Mouse (Mus musculus): ENCODE data around the gene Hdgf. TPM values are rescaled to one million over a fixed set of nuclear protein-coding genes. Genes with fewer than 3 reads are reported as not detected.

Gene Hdgf
- polyA plus RNA-seq, 1 experiment, result 171 TPM

DNA sequence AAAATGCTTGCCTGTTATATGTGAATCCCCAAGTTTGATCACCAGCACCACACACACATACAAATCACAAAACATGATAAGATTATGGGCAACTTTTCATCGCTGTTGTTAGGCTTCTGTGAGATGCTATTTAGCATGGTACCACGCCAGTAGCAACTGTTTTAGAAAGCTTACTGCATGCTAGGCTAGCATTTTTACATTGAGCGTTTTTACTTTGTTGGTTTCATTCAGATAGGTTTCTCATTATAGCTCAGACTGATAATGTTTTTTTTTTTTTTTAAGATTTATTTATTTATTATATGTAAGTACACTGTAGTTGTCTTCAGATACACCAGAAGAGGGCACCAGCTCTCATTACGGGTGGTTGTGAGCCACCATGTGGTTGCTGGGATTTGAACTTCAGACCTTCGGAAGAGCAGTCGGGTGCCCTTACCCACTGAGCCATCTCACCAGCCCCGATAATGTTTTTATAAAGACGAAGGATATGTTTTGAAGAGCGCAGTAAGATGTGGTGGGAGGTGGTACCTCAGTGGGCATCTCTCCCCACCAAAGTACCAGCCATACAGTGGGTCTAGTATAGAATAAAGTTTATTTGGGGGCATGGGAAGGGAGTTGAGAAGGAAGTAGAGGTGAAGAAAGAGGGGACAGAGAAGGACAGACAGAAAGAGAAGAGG lies 14.3 kb downstream of the Hdgf start:
- Histone ChIP-seq H3K4me1 (ENCODE audit: control insufficient read depth, insufficient read depth, low read length) (no peaks in the 10 kb centered on the region), H3K27me3 (ENCODE audit: control insufficient read depth, insufficient read depth, low read length) (no peaks in the 10 kb centered on the region), H3K27ac (ENCODE audit: control insufficient read depth, insufficient read depth, low read depth, low read length) (no peak overlapping the region), H3K36me3 (ENCODE audit: control insufficient read depth, insufficient read depth, low read length) (peaks cover 7% of the 10 kb centered on the region), H3K4me3 (ENCODE audit: control insufficient read depth, low read depth, low read length) (no peak overlapping the region)
- TF ChIP-seq CTCF (IDR thresholded peaks at IDR 0.05; ENCODE audit: control insufficient read depth, insufficient read depth, insufficient replicate concordance, low read depth, low read length) (no peak), POLR2A (IDR thresholded peaks at IDR 0.05; ENCODE audit: control insufficient read depth, low read depth, low read length) (no peak)

DNA sequence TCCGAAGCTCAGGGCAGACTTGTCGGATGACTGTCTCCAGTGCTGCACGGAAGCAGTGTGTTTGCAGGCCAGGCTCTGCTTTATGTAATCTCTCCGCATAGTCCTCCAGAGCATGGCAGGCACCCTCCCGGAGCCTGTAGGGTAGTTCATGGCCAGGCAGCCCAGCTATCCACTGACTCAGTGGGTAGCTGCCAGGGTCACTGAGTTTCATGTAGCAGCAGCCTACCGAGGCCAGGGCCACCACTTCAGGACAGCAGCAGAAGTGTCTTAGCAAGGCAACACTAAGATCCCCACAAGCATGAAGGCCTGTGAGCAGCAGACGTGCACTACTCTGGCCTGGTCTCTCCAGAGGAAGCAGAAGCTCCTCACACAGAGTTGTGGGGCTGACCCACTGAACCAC lies 18.9 kb downstream of the Hdgf start:
- no peak for TF ChIP-seq CTCF (IDR thresholded peaks at IDR 0.05; ENCODE audit: control insufficient read depth, insufficient read depth, insufficient replicate concordance, low read depth, low read length)
- no peak for TF ChIP-seq POLR2A (IDR thresholded peaks at IDR 0.05; ENCODE audit: control insufficient read depth, low read depth, low read length)
- Histone ChIP-seq H3K4me3 (ENCODE audit: control insufficient read depth, low read depth, low read length) (no peak overlapping the region), H3K4me1 (ENCODE audit: control insufficient read depth, insufficient read depth, low read length) (peaks cover 2% of the 10 kb centered on the region), H3K27me3 (ENCODE audit: control insufficient read depth, insufficient read depth, low read length) (no peaks in the 10 kb centered on the region), H3K27ac (ENCODE audit: control insufficient read depth, insufficient read depth, low read depth, low read length) (no peak overlapping the region), H3K36me3 (ENCODE audit: control insufficient read depth, insufficient read depth, low read length) (peaks cover 7% of the 10 kb centered on the region)

DNA sequence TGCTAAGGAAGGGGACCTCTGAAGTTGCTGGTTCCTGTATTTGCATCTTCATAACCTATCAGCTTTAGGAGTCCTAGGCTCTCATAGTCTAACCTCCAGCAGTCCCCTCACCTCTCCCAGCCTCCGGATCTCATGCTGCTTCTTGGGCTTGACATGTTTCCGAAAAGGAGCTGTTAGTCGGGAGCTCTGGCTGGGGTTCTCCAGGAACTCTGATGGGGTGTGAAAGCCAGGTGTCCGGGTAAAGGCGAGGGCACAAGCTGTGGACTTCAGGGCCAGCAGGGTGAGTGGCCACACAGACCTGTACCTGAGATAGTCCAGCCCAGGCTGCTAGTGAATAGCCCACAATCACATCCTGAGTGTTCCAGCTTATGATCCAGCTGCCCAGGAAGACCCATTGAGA lies 21.3 kb downstream of the Hdgf start:
- Histone ChIP-seq H3K4me3 (ENCODE audit: control insufficient read depth, low read depth, low read length) (no peak overlapping the region), H3K4me1 (ENCODE audit: control insufficient read depth, insufficient read depth, low read length) (peaks cover 2% of the 10 kb centered on the region), H3K36me3 (ENCODE audit: control insufficient read depth, insufficient read depth, low read length) (peaks cover 7% of the 10 kb centered on the region), H3K27ac (ENCODE audit: control insufficient read depth, insufficient read depth, low read depth, low read length) (no peak overlapping the region), H3K27me3 (ENCODE audit: control insufficient read depth, insufficient read depth, low read length) (no peaks in the 10 kb centered on the region)
- no peak for TF ChIP-seq POLR2A (IDR thresholded peaks at IDR 0.05; ENCODE audit: control insufficient read depth, low read depth, low read length)
- no peak for TF ChIP-seq CTCF (IDR thresholded peaks at IDR 0.05; ENCODE audit: control insufficient read depth, insufficient read depth, insufficient replicate concordance, low read depth, low read length)

- TF ChIP-seq CTCF (IDR thresholded peaks at IDR 0.05; ENCODE audit: control insufficient read depth, insufficient read depth, insufficient replicate concordance, low read depth, low read length) (no peak), POLR2A (IDR thresholded peaks at IDR 0.05; ENCODE audit: control insufficient read depth, low read depth, low read length) (no peak)
- H3K36me3 ChIP-seq (ENCODE audit: control insufficient read depth, insufficient read depth, low read length), result peaks cover 1% of the 10 kb centered on the region
- peaks cover 2% of the 10 kb centered on the region for H3K4me1 ChIP-seq (ENCODE audit: control insufficient read depth, insufficient read depth, low read length)
- H3K27ac ChIP-seq (ENCODE audit: control insufficient read depth, insufficient read depth, low read depth, low read length), result peak overlapping the region; percentile 84
- H3K4me3 ChIP-seq (ENCODE audit: control insufficient read depth, low read depth, low read length), result peak overlapping the region; percentile 97
- H3K27me3 ChIP-seq (ENCODE audit: control insufficient read depth, insufficient read depth, low read length), result no peaks in the 10 kb centered on the region
These were observed 23.4 kb downstream of the Hdgf start for GRCm38 (mm10) chr3:87929341-87930077.

DNA sequence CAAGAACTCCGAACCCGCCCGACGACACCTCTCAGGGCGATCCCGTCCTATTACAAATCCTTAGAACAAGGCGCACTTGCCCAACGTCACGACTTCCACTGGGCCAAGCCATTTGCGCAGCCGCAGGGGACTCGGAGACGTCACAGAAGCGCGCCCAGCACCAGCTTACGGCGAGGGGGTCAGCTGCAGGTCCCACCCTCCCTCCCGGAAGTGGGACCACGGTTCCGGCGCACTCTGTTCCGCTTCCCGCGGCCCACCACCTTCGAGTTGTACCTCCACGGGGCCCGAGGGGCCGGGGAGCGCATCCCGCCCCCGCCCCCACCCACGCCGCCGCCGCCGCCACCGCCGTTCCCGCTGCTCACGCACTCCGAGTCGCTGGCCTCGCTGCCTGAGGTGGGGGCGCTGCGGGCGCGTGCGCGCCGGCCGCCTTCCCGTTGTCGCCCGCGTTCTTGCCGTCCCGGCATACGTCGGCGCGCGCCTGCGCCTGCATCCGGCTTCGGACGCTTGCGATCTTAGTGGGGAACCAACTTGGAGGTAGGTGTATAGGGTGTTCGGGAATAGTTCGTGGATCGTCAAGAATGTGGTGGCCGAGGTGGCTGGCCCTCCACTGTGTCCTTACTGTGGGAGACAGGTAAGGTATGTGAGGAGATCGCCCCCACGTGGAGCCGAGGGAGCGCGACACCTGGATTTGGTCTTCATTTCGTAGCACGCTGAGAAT lies 24.1 kb downstream of the Hdgf start, which contains the start of the genes Isg20l2 and Rrnad1:
Isg20l2 (plus strand) TSS at position 237 of the 718 bp plus-strand sequence.
Rrnad1 (minus strand) TSS at position 640 of the 718 bp plus-strand sequence.
- H3K36me3 ChIP-seq (ENCODE audit: control insufficient read depth, insufficient read depth, low read length), result peaks cover 1% of the 10 kb centered on the region
- no peaks in the 10 kb centered on the region for H3K27me3 ChIP-seq (ENCODE audit: control insufficient read depth, insufficient read depth, low read length)
- TF ChIP-seq CTCF (IDR thresholded peaks at IDR 0.05; ENCODE audit: control insufficient read depth, insufficient read depth, insufficient replicate concordance, low read depth, low read length), result peak; percentile 67; the same call in 1 of the 2 replicates
- TF ChIP-seq POLR2A (IDR thresholded peaks at IDR 0.05; ENCODE audit: control insufficient read depth, low read depth, low read length), result peak; percentile 71
- peak within 1 kb of the TSS; percentile 91 for H3K27ac ChIP-seq (ENCODE audit: control insufficient read depth, insufficient read depth, low read depth, low read length)
- peaks cover 2% of the 10 kb centered on the region for H3K4me1 ChIP-seq (ENCODE audit: control insufficient read depth, insufficient read depth, low read length)
- peak within 1 kb of the TSS; percentile 97 for H3K4me3 ChIP-seq (ENCODE audit: control insufficient read depth, low read depth, low read length)

- no peak overlapping the region for H3K4me3 ChIP-seq (ENCODE audit: control insufficient read depth, low read depth, low read length)
- no peaks in the 10 kb centered on the region for H3K27me3 ChIP-seq (ENCODE audit: control insufficient read depth, insufficient read depth, low read length)
- TF ChIP-seq CTCF (IDR thresholded peaks at IDR 0.05; ENCODE audit: control insufficient read depth, insufficient read depth, insufficient replicate concordance, low read depth, low read length), result no peak
- no peak for TF ChIP-seq POLR2A (IDR thresholded peaks at IDR 0.05; ENCODE audit: control insufficient read depth, low read depth, low read length)
- H3K4me1 ChIP-seq (ENCODE audit: control insufficient read depth, insufficient read depth, low read length), result peaks cover 2% of the 10 kb centered on the region
- peaks cover 2% of the 10 kb centered on the region for H3K36me3 ChIP-seq (ENCODE audit: control insufficient read depth, insufficient read depth, low read length)
- no peak overlapping the region for H3K27ac ChIP-seq (ENCODE audit: control insufficient read depth, insufficient read depth, low read depth, low read length)
These were observed 27.9 kb downstream of the Hdgf start for GRCm38 (mm10) chr3:87934026-87934425.

DNA sequence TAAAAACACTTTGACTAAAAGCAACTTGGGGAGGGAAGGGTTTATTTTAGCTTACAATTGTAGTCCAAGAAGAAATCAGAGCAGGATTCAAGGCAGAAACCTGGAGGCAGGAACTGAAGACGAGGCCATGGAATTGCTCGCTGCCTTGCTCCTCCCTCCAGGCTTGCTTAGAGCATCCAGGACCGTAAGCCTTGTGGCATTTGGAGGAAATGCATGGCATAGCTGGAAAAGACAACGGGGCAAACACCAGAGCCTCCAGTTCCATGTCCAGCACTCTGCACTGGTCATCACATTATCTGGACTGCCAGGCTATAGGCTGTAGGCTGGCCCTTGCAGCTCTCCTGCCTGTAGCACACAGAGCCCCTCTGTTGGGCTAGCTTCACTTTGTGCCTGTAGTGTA lies 28.4 kb downstream of the Hdgf start:
- Histone ChIP-seq H3K4me1 (ENCODE audit: control insufficient read depth, insufficient read depth, low read length) (no peaks in the 10 kb centered on the region), H3K36me3 (ENCODE audit: control insufficient read depth, insufficient read depth, low read length) (peaks cover 2% of the 10 kb centered on the region)

More for the DNA sequence above, 28.4 kb downstream of the Hdgf start:
- Histone ChIP-seq H3K4me3 (ENCODE audit: control insufficient read depth, low read depth, low read length) (no peak overlapping the region), H3K27me3 (ENCODE audit: control insufficient read depth, insufficient read depth, low read length) (no peaks in the 10 kb centered on the region), H3K27ac (ENCODE audit: control insufficient read depth, insufficient read depth, low read depth, low read length) (no peak overlapping the region)
- no peak for TF ChIP-seq CTCF (IDR thresholded peaks at IDR 0.05; ENCODE audit: control insufficient read depth, insufficient read depth, insufficient replicate concordance, low read depth, low read length)
- no peak for TF ChIP-seq POLR2A (IDR thresholded peaks at IDR 0.05; ENCODE audit: control insufficient read depth, low read depth, low read length)
